Mouse (Mus musculus) cerebellum, adult 8-10 months (tissue): Measurements from ENCODE around the gene Dlg2.
"Not testable (repeated sequence)": the region's sequence is repeated elsewhere in the genome, so short reads cannot be mapped to it uniquely, and the experiment has no call there.

Experiments
- DNase-seq: peaks from one replicate; pipeline ENCODE4 v3.0.0; 2022

Gene Dlg2

GRCm38 (mm10) chr7:90876796-90877195 is 400.3 kb downstream of the Dlg2 start:
- DNase-seq, result not testable (repeated sequence)

DNA sequence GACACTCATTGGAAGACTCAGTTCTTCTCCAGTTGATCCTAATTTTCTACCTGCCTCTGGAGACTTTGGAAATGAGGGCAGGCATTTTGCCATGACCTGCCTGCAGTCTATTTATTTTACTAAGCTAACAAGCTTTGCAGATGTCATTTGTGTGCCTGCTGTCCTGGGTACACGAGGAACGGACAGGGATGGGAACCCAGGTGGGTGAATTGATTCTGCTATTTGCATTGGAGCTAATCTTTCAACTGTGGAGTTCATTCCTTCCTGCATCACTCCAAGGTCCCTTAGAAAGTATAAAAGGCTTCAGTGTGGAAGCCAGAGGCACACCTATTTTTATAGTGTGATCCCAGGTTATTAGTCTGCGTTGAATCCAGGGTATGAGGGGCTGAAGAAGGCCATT is 406.3 kb downstream of the Dlg2 start:
- no peak for DNase-seq

- no peak for DNase-seq
Measured at GRCm38 (mm10) chr7:90886396-90887006, 410.0 kb downstream of the Dlg2 start.

- DNase-seq, result peak; percentile 22
Measured at GRCm38 (mm10) chr7:90887007-90887720, 410.7 kb downstream of the Dlg2 start.

DNA sequence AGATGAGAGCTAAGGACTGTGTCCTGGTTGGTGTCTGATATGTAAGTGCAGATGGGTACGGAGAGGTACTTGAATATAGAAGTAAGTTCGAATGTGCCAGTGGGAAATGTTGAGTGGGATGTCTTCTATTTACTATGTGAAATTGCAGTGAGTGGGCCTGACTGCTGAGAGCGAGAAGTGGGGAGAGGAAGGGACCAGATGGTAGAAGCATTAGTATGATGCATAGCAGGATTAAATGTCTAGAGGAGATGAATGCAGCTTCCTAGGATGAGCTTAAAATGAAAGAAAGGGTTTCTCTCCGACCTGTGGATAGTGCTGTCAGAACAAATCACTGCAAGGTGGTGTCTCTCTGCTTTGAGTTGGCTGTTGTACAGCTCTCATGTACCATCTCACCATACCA is 451.0 kb downstream of the Dlg2 start:
- peak; percentile 2 for DNase-seq

- no peak for DNase-seq
Measured at GRCm38 (mm10) chr7:90940726-90941125, 464.3 kb downstream of the Dlg2 start.

DNA sequence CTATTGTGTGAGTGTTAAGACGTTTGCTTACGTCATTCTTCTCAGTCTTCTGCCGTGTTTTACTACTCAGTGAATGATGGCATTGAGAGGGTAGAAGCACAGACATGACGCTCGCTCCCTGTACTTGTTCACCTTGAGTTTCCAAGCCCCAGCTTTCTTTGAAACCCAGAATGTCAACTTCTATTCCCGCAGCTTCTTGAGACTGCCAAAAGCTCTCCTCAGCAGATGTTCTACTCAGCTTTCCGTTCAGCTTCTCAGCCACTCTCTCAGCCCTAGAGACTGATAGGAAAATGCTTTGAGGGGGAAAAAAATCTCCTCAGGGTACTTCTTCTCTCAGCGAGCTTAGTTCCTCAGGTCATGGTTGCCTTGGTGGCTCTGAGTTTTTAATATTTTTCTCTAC is 470.6 kb downstream of the Dlg2 start:
- no peak for DNase-seq

DNA sequence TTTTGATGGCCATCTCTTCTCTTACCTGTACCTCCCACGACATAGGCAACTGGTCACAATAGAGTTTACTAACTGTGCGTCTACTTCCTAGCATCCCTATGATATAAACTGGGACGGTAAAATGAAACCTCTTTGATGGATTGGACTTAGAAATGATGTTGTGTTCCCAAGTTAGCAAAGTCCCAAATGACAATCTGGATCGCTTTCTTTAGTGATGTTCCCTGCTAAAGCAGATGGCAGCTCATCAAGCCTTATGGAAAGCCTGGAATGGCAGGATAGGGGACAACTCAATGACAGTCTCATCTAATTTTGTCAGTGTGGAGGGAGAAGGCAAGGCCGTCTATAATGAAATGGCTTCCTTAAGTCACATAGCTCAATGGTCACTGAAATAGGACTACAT is 472.7 kb downstream of the Dlg2 start:
- DNase-seq, result no peak

DNA sequence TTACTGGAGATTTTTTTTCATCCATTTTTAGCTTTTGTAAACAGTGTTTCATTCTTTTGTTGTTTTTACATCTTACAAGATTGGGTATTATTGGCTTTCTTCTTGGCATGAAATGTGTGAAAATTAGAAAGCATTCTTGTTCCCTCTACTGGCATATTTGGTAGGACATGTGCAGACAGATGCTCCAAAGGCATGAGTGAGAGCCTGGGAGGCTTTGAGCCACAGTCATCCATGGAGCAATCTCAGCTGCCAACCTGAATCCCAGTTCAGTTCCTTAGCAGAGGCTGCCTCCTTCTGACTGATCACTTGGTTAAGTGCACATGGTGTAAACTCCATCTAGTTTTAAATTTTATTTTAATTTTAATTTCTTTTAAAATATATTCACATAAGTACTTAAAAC is 500.8 kb downstream of the Dlg2 start:
- DNase-seq, result no peak

- DNase-seq, result no peak
Measured at GRCm38 (mm10) chr7:90982069-90982468, 505.6 kb downstream of the Dlg2 start.

GRCm38 (mm10) chr7:91010655-91011054 is 534.2 kb downstream of the Dlg2 start:
- DNase-seq, result no peak

DNA sequence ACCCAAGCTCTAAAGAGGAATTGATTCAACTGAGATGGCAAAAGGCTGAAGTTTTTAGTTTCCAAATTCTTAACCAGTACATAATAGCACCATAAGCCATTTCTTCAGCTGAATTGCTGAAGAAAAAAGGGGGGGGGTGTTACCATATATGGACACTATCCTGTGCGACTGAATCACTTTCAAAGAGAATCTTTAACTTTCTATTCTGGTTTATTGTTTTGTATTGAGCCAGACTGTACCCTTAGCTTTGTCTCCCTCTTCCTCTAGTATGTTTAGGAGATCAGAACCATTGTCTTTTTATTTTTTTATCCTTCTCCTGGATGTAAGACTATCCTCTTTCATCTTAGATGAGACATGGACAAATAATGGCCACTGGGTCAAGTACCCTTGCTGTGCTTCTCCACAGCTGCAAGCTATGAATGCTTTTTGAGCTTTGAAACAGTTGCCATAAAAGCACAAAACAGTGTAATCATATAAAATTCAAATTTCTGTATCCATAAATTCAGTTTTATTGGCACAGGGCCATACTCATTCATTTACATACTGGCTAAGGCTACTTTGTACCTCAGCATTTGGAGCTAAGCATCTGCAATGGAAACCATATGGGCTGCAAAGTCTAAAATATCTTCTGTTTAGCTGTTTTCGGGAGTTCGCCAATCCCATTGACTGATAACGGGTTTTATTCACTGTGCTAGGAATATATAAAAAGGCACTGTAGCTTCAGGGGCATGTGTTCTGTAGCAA is 568.7 kb downstream of the Dlg2 start:
- no peak for DNase-seq

DNA sequence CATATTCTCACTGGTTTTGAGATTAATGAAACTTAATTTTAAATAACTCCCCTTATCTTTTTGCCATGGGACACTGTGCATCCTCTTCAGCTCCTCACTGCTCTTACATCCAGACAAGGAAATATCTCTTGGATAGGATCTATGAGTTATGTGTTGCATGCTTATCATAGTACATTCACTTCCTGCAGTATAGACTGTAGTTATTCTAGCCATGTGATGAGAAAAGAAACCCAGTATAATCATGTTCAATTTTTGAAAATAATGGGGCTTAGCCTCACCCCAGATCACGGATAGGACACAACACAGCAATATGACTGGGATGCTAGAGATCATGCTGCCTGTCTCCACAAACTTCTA is 569.2 kb downstream of the Dlg2 start:
- DNase-seq, result no peak

DNA sequence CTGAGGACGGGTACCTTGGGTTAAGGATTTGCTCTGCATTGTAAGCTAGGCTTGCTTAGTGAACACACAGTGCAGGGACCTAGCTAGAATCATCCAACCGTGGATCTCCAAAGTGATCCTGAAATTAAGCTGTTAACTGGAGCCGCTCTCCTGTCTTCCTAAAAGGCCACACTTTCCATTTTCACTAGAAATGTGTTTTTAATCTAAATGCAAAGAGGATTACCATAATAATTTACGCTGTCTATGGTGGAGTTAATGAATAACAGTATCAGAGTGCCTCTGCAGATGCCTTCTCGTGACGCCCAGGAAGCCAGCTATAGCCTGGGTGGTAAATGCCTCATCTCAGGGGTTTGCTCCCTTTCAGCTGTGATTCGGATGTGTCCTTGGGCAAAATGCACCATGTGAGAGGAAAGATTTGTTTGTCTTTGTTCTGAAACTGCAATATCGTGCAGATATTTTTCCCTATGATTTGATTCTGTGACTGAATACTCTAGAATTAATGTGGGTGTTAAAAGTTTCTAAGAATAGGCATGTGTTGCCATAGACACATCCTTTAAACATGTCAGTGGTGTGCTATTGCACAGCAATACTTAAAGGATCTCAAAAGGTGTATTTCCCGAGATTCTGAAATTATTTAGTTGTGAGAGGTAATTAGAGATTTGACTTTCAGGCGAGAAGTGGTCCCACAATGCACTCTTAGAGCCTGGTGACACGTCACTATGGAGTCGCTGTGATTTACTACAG is 587.0 kb downstream of the Dlg2 start:
- DNase-seq, result no peak

- DNase-seq, result no peak
Measured at GRCm38 (mm10) chr7:91071751-91072707, 595.6 kb downstream of the Dlg2 start.

DNA sequence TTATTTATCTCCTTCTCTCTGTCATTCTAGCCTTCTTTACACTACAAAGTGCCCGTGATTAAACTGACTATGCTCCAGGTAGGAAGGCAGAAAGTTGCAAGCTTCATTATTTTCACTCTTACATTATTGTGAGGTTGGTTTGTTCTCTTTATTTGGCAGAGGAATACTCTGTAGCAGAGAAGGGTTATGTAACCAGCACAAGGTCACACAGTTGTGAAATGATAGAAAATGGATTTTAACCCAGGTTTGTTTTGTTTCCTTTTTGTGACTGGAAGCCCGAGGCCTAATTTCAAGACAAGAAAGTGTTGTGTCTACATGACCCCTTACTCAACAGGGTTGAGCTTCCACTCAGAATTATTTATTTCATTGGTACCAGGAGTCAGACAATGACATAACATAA is 609.6 kb downstream of the Dlg2 start:
- DNase-seq, result no peak

DNA sequence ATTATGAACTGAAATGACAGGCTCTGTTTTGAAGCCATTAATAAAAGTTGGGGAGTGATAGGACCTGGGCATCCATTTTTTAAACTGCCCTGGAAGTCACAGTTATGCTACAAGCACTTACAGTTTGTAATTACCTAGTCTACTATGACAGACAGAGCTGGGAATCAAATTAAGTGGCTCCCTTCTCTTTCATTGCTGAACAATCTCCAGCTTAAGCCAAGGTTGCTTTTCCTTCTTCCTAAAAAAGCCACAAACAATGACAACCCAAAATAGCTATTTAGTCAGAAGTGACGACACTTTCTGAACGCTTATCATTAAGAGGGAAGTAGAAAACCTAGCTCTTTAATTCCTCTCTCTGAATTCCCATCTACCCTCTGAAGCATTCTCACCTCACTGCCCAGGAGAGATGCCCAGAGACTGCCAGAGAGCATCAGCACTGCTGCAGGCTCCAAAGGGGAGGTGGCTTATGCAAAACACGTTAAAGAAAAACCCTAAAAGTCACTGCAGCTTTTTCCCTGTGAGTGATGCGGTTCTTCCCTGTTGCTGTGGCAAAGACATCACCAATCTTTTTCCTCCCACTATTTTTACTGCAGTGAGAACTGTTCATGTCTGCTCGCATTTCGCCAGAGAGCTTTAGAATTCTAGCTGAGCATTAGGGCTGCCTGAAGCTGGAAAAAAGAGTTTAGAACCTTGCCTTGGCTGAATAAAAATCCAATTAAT is 612.9 kb downstream of the Dlg2 start:
- no peak for DNase-seq

DNA sequence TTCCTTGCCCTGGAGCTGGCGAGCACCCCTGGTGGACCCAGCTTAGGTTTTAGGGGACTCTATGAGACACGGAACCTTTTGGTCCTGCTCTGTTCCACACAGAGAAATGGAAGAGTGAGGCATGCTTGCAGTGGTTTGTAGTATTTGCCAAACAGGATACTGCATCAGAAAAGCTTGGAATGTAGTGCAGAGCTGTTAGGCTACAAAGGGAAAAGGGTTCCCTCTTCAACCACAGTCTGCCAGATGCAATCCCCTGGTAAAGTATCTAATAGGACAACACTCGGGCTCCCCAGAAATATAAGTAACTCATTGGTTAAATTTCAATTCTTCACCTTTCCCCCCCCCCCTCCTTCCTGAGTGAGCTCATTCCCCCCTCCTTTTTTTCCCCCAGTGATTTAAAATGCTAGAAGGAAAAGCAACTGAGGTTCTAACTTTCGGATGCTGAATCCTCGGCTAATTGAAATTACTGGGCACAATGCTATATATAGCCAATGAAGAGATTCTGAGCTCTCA is 613.9 kb downstream of the Dlg2 start:
- no peak for DNase-seq

DNA sequence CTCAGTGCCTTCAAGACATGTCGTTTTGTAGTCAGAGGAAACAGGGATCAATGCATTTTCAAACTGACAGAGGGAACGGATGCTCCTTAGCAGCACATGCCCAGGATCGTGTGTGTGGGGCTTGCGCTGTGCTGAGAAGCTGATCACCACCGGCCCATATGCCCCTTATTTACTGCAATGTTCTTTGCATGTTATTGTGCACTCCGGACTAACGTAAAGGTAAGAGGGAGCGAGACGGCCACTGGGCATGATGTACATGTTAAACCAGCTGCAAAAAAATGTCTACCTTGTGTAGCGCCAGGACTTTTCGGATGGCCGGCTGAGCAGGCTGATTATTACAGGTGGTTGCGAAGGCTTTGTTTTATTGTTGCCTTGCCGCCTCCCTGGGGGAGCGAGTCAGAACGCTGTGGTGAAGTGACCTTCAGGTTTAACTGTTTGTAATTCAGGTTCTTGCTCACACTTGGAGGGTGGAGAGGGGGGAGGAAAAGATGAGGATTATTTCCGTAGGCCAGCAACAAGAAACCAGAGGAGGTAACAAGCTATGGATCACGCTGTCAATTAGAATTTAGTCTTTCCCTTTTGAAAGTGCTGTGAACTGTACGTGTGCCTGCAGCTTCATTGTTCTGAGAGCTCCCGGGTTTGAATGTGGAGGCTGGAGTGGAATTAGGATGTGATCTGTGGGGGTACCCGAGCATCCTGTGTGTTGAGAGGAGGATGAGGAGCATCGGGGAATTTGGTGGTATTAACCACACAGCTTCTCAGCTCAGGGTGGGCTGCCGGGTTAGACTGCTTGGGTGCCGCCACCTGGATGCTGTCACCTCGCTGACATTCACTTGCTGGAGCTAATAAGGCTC is 614.6 kb downstream of the Dlg2 start:
- no peak for DNase-seq

GRCm38 (mm10) chr7:91096467-91096866 is 620.0 kb downstream of the Dlg2 start:
- DNase-seq, result no peak
